Mouse (Mus musculus) telencephalon, adult 2 months (tissue): ENCODE measurements at regions not wholly inside any gene's neighbourhood (a gene's known extent, or its start where the extent isn't known, plus 50 kb on each side); places are given as distances from the start of the nearest gene placed in this dataset.
"Not testable (repeated sequence)": the region's sequence is repeated elsewhere in the genome, so short reads cannot be mapped to it uniquely, and the experiment has no call there.

Experiments
- DNase-seq: peaks from one replicate; pipeline ENCODE4 v3.0.0-alpha.2; 2011; ENCODE audit warnings: low read depth, low spot score

DNA sequence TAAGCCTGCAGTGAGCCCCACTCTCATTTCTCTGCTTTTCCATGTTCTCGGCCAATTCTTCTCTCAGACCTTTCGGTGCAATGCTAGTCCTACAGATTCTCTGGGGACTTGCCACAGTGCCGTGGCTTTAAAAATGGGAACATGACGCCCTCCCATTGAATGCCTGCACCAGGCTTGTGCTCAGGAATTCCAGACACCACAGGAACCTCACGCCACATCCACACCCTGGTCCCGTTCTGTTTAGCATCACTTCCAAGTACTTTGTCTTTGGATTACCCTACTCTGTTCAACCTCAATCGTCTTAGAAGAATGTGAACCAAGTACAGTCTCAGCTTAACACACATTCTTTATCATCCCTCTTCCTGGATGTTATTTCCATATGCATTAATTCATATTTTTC lies 66.5 kb downstream of the Nabp1 start:
- no peak for DNase-seq

GRCm38 (mm10) chr1:51403632-51404031 lies 74.6 kb downstream of the Nabp1 start:
- DNase-seq: no peak

DNA sequence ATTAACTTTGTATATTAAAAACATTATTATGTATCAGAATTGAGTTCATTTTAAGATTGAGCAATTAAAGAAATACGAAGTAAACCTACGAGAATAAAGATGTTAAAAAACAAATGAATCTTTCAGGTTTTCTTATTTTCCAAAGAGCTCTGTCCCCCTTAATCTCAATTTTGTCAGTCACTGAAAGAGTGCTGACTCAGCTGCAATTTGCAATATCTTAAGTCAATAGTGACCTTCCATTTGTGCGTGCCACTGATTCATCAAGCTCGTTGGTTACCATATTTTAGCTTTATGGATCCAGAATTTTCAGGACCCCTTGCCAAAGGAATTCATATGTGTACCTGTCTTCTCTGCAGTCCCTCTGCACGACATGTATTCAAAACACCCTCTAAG lies 75.7 kb downstream of the Nabp1 start:
- DNase-seq: no peak

DNA sequence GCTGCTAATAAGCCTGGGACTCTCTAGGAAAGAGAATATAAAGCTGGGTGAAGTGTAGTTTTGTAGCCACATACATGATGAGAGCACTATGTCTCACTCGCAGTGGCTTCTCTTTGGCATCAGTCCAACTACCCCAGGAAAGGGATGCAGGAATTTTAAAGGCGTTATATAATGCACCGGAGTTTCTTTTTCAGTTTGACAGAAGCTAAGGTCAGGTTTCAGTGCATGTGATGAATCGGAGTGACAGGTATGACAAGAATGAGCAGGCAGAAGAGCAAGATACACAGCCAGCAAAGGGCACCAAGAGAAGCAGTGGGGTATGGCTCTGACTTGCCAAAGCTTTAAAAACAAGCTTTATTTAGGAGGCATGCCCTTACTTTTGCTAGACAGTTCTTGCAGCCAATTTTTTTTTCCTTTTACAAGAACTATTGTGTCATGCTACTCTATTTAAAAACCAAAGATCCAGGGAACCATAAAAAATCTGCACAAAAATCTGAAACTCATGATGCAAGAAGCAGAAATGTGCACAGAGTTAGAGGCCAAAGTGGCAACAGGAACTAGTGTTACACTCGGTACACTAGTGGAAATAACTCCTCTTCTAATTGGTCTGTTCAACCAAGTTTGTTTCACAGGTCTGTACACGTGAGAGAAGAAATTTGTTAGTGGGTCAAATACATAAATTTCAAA lies 76.2 kb downstream of the Nabp1 start:
- no peak for DNase-seq

GRCm38 (mm10) chr1:51400541-51400940 lies 77.7 kb downstream of the Nabp1 start:
- not testable (repeated sequence) for DNase-seq

GRCm38 (mm10) chr1:51386874-51387273 lies 91.4 kb downstream of the Nabp1 start:
- no peak for DNase-seq

DNA sequence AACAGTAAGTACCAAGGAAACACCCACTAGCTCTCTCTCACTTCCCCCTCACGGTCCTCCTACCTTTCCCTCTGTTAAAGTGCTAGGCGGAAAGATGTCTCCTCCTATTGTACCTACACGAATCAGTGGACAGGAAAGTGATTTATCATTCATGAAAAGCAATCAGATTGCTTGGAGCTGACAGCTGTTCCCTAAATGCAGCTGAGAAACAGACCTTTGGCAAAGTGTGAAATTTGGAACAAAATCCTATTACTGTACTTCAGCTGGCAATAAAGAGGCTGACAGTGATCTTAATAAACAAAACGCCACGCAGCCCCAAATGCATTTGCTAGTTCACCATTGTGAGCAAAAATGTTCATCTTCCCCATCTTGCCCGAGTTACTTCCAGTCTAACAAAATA lies 94.2 kb downstream of the Nabp1 start:
- DNase-seq: no peak

- peak; percentile 64 for DNase-seq
Observed at GRCm38 (mm10) chr1:51380240-51380639, 91.3 kb downstream of the Cavin2 start.

GRCm38 (mm10) chr1:51367587-51367986 lies 78.7 kb downstream of the Cavin2 start:
- no peak for DNase-seq

GRCm38 (mm10) chr1:51360095-51360494 lies 71.2 kb downstream of the Cavin2 start:
- DNase-seq: no peak
